ENCODE assay signal across 8 mouse cellular contexts in genomic region chr3:85970742-85971598, GRCm38 (mm10). TPM values are rescaled to one million over a fixed set of nuclear protein-coding genes. Genes with fewer than 3 reads are reported as not detected.
DNase-seq lines count a peak whose midpoint lies in the region; ATAC-seq and TF ChIP-seq lines count a peak whose summit lies in the region.

Gene Sh3d19 (plus strand): TSS chr3:85971109.

- H3K27ac ChIP-seq in embryonic facial prominence, embryonic 13.5 days = peak within 1 kb of the TSS; percentile 82
- H3K27ac ChIP-seq in kidney, adult 2 months (ENCODE audit: insufficient read depth, low read depth, low read length) = peak within 1 kb of the TSS; percentile 75
- H3K27ac ChIP-seq in limb, embryonic 11.5 days (replicated peaks; ENCODE audit: low read depth, low read length) = 0 out of 2 replicates have a peak within 1 kb of the TSS, but pooled peaks have one; percentile 21
- no peak within 1 kb of the TSS for H3K27ac ChIP-seq in midbrain, embryonic 11.5 days (ENCODE audit: low read depth, low read length)

- peak; percentile 14 for DNase-seq in spleen, adult 18-20 months
- no peak for DNase-seq in spleen, adult 12 weeks (ENCODE audit: low spot score)
- DNase-seq in heart, adult 18-20 months = peak; percentile 82 to 91
- DNase-seq in kidney, adult 2 months = peak; percentile 92
- peak; percentile 82 for DNase-seq in limb, embryonic 11.5 days (ENCODE audit: low spot score)
- DNase-seq in midbrain, embryonic 11.5 days (ENCODE audit: low spot score, missing footprints) = peak; percentile 96
- peak; percentile 18 to 22 for DNase-seq in spleen, postnatal 36 days (ENCODE audit: low spot score in 2 of 2)

- peak; percentile 88 for ATAC-seq in embryonic facial prominence, embryonic 13.5 days (ENCODE audit: insufficient number of reproducible peaks, insufficient read depth, low FRiP score, low TSS enrichment, low read depth)
- peak; percentile 83; the same call in 1 of the 2 replicates for ATAC-seq in limb, embryonic 11.5 days (ENCODE audit: insufficient number of reproducible peaks, low FRiP score, low TSS enrichment, low read depth)
- peak; percentile 92 for ATAC-seq in midbrain, embryonic 11.5 days (ENCODE audit: low FRiP score)

- TF ChIP-seq CTCF in kidney, adult 2 months (conservative IDR thresholded peaks at IDR 0.05; ENCODE audit: insufficient read depth, insufficient read length, low read depth, low read length) = no peak

- no peaks in the 10 kb centered on the region for H3K27me3 ChIP-seq in embryonic facial prominence, embryonic 13.5 days
- no peaks in the 10 kb centered on the region for H3K27me3 ChIP-seq in kidney, adult 2 months (replicated peaks; ENCODE audit: control insufficient read depth, insufficient read depth, low read length)
- no peaks in the 10 kb centered on the region for H3K27me3 ChIP-seq in limb, embryonic 11.5 days (ENCODE audit: control insufficient read depth, insufficient read depth, low read length)
- H3K27me3 ChIP-seq in midbrain, embryonic 11.5 days (ENCODE audit: control insufficient read depth, insufficient read depth, low read length) = no peaks in the 10 kb centered on the region

- H3K4me1 ChIP-seq in embryonic facial prominence, embryonic 13.5 days = peaks cover 23% of the 10 kb centered on the region
- H3K4me1 ChIP-seq in kidney, adult 2 months (ENCODE audit: control insufficient read depth, insufficient read depth, low read length) = peaks cover 13% of the 10 kb centered on the region; the same call in 1 of the 2 replicates
- H3K4me1 ChIP-seq in limb, embryonic 11.5 days (ENCODE audit: control insufficient read depth, insufficient read depth, low read length) = peaks cover 8% of the 10 kb centered on the region; the same call in 1 of the 2 replicates
- no peaks in the 10 kb centered on the region; the same call in 1 of the 2 replicates for H3K4me1 ChIP-seq in midbrain, embryonic 11.5 days (ENCODE audit: control insufficient read depth, insufficient read depth, low read length)

- H3K4me3 ChIP-seq in embryonic facial prominence, embryonic 13.5 days = peak within 1 kb of the TSS; percentile 82
- peak within 1 kb of the TSS; percentile 98 for H3K4me3 ChIP-seq in kidney, adult 2 months (ENCODE audit: insufficient read depth, low read depth, low read length)
- H3K4me3 ChIP-seq in limb, embryonic 11.5 days (ENCODE audit: low read depth, low read length) = peak within 1 kb of the TSS; percentile 66
- peak within 1 kb of the TSS; percentile 65 for H3K4me3 ChIP-seq in midbrain, embryonic 11.5 days (ENCODE audit: low read depth, low read length)

- peak within 1 kb of the TSS; percentile 67 for H3K4me2 ChIP-seq in embryonic facial prominence, embryonic 13.5 days
- H3K4me2 ChIP-seq in limb, embryonic 11.5 days (ENCODE audit: low read depth, severe bottlenecking) = peak within 1 kb of the TSS; percentile 83
- H3K4me2 ChIP-seq in midbrain, embryonic 11.5 days = peak within 1 kb of the TSS; percentile 89

- H3K36me3 ChIP-seq in embryonic facial prominence, embryonic 13.5 days = no peaks in the 10 kb centered on the region
- no peaks in the 10 kb centered on the region for H3K36me3 ChIP-seq in kidney, adult 2 months (ENCODE audit: control insufficient read depth, insufficient read depth, low read length)
- H3K36me3 ChIP-seq in limb, embryonic 11.5 days (ENCODE audit: control insufficient read depth, insufficient read depth, low read length) = no peaks in the 10 kb centered on the region
- H3K36me3 ChIP-seq in midbrain, embryonic 11.5 days (ENCODE audit: control insufficient read depth, insufficient read depth, low read length) = no peaks in the 10 kb centered on the region

- H3K9ac ChIP-seq in embryonic facial prominence, embryonic 13.5 days = peak within 1 kb of the TSS; percentile 87
- peak within 1 kb of the TSS; percentile 87 for H3K9ac ChIP-seq in limb, embryonic 11.5 days (ENCODE audit: low read length)
- peak within 1 kb of the TSS; percentile 83 for H3K9ac ChIP-seq in midbrain, embryonic 11.5 days (ENCODE audit: low read length)

- TF ChIP-seq POLR2A in kidney, adult 2 months (IDR thresholded peaks at IDR 0.05; ENCODE audit: low read depth, low read length) = peak; percentile 44

- no peaks in the 10 kb centered on the region for H3K9me3 ChIP-seq in embryonic facial prominence, embryonic 13.5 days
- no peaks in the 10 kb centered on the region for H3K9me3 ChIP-seq in limb, embryonic 11.5 days (ENCODE audit: control insufficient read depth, low read length)
- no peaks in the 10 kb centered on the region for H3K9me3 ChIP-seq in midbrain, embryonic 11.5 days (ENCODE audit: control insufficient read depth, low read length)

- WGBS in embryonic facial prominence, embryonic 13.5 days = 1% methylated on average over 59 of the region's 73 CpGs
- 1% methylated on average over 72 of the region's 73 CpGs for WGBS in kidney, adult 2 months
- under 1% methylated on average over 62 of the region's 73 CpGs for WGBS in limb, embryonic 11.5 days
- 1% methylated on average over 56 of the region's 73 CpGs for WGBS in midbrain, embryonic 11.5 days

RNA-seq across cellular contexts. Expression of gene Sh3d19, which starts in this region (rescaled TPM):
- polyA plus RNA-seq in embryonic facial prominence, embryonic 13.5 days (2015; fragmentation: Nextera tagmentation; extraction: Ambion mirVana) = 23.5 and 26.2 TPM in 2 replicates
- total RNA-seq in heart, adult 18-20 months (2021) = 10 to 100 TPM; 15.4 to 18.2 TPM
- 44.2 and 60.5 TPM in 2 replicates for polyA plus RNA-seq in kidney, adult 2 months (2012; rRNA removed)
- 19.4 and 22.8 TPM in 2 replicates for polyA plus RNA-seq in limb, embryonic 11.5 days (2014; fragmentation: Nextera tagmentation; extraction: Ambion mirVana)
- polyA plus RNA-seq in midbrain, embryonic 11.5 days (2014; fragmentation: Nextera tagmentation; extraction: Ambion mirVana) = 6.8 and 7.6 TPM in 2 replicates
